Mouse (Mus musculus) olfactory bulb, adult 2 months (tissue): Measurements from ENCODE around the gene Nr2f2. TPM values are rescaled to one million over a fixed set of nuclear protein-coding genes. Genes with fewer than 3 reads are reported as not detected.

Source experiments
- H3K27ac ChIP-seq: fragments of 200-500 bp; 2 replicates; pipeline ENCODE4 v1.5.1; 2012; ENCODE audit warnings: low read depth, low read length; ENCODE audit not compliant: insufficient read depth
- H3K4me1 ChIP-seq: fragments of 200-500 bp; 2 replicates; pipeline ENCODE4 v1.6.1; 2012; ENCODE audit warnings: low read length; ENCODE audit not compliant: control insufficient read depth, insufficient read depth
- H3K4me3 ChIP-seq: fragments of 200-500 bp; 2 replicates; pipeline ENCODE4 v1.5.1; 2012; ENCODE audit warnings: mild to moderate bottlenecking, low read depth, low read length, moderate library complexity; ENCODE audit not compliant: insufficient read depth
- CTCF ChIP-seq: fragments of 200-500 bp; IDR thresholded peaks from 2 replicates; pipeline ENCODE4 v1.5.1; 2012; ENCODE audit warnings: low read depth, mild to moderate bottlenecking, low read length, moderate library complexity; ENCODE audit not compliant: insufficient read depth
- POLR2A ChIP-seq: fragments of 200-500 bp; IDR thresholded peaks from 2 replicates; pipeline ENCODE4 v1.6.1; 2012; ENCODE audit warnings: mild to moderate bottlenecking, low read depth, low read length, moderate library complexity; ENCODE audit not compliant: insufficient read depth
- whole genome bisulfite sequencing: fragments of 180-500 bp; shearing (Covaris S2); methylation state at CpG from one replicate; pipeline ENCODE4 v1.1.7; 2018; 5-methylcytosine and 5-hydroxymethylcytosine counted together
- polyA plus RNA-seq: library from polyadenylated mRNA; stranded (reverse); fragments of >200 nt; gene quantifications from 2 replicates; pipeline ENCODE4 v1.2.4, GENCODE M21; 2012; ENCODE audit warnings: low replicate concordance; ENCODE audit not compliant: missing spikeins, insufficient read depth, insufficient read length

Gene Nr2f2
- polyA plus RNA-seq, 1 experiment, result not detected

GRCm38 (mm10) chr7:70337581-70338264 is 28.8 kb downstream of the Nr2f2 start:
- TF ChIP-seq CTCF (no peak), POLR2A (no peak)
- 4% methylated on average over 37 of the region's 37 CpGs for WGBS
- Histone ChIP-seq H3K27ac (no peak overlapping the region), H3K4me1 (no peaks in the 10 kb centered on the region), H3K4me3 (peak overlapping the region; percentile 29)

- 17% methylated on average over 13 of the region's 13 CpGs for WGBS
- peaks cover 4% of the 10 kb centered on the region; the same call in 1 of the 2 replicates for H3K4me1 ChIP-seq
- TF ChIP-seq POLR2A, result no peak
- TF ChIP-seq CTCF, result no peak
- no peak overlapping the region for H3K27ac ChIP-seq
- no peak overlapping the region for H3K4me3 ChIP-seq
Measured at GRCm38 (mm10) chr7:70336571-70337240, 29.8 kb downstream of the Nr2f2 start.

GRCm38 (mm10) chr7:70336126-70336525 is 30.4 kb downstream of the Nr2f2 start:
- H3K4me1 ChIP-seq, result peaks cover 5% of the 10 kb centered on the region; the same call in 1 of the 2 replicates
- no peak overlapping the region for H3K4me3 ChIP-seq
- 13% methylated on average over 3 of the region's 3 CpGs for WGBS
- TF ChIP-seq CTCF (no peak), POLR2A (no peak)
- no peak overlapping the region for H3K27ac ChIP-seq

GRCm38 (mm10) chr7:70335411-70335810 is 31.1 kb downstream of the Nr2f2 start:
- no peak for TF ChIP-seq CTCF
- 11% methylated on average over 7 of the region's 7 CpGs for WGBS
- H3K4me1 ChIP-seq, result peaks cover 5% of the 10 kb centered on the region; the same call in 1 of the 2 replicates
- no peak overlapping the region for H3K4me3 ChIP-seq
- H3K27ac ChIP-seq, result no peak overlapping the region

GRCm38 (mm10) chr7:70334836-70335235 is 31.7 kb downstream of the Nr2f2 start:
- WGBS, result under 1% methylated on average over 17 of the region's 17 CpGs
- peak; percentile 89 for TF ChIP-seq CTCF
- no peak for TF ChIP-seq POLR2A
- H3K4me3 ChIP-seq, result 0 out of 2 replicates have a peak overlapping the region, but pooled peaks have one; percentile 10
- peaks cover 5% of the 10 kb centered on the region; the same call in 1 of the 2 replicates for H3K4me1 ChIP-seq
- H3K27ac ChIP-seq, result no peak overlapping the region

GRCm38 (mm10) chr7:70333851-70334250 is 32.7 kb downstream of the Nr2f2 start:
- WGBS, result 8% methylated on average over 11 of the region's 11 CpGs
- TF ChIP-seq CTCF (no peak), POLR2A (no peak)
- Histone ChIP-seq H3K4me1 (peaks cover 5% of the 10 kb centered on the region; the same call in 1 of the 2 replicates), H3K4me3 (no peak overlapping the region), H3K27ac (no peak overlapping the region; the same call in 1 of the 2 replicates)

- 0 out of 2 replicates have a peak overlapping the region, but pooled peaks have one; percentile 45 for H3K27ac ChIP-seq
- peaks cover 5% of the 10 kb centered on the region; the same call in 1 of the 2 replicates for H3K4me1 ChIP-seq
- TF ChIP-seq POLR2A (no peak), CTCF (no peak)
- H3K4me3 ChIP-seq, result no peak overlapping the region
- 8% methylated on average over 14 of the region's 14 CpGs for WGBS
Measured at GRCm38 (mm10) chr7:70332926-70333664, 33.4 kb downstream of the Nr2f2 start.

GRCm38 (mm10) chr7:70332064-70332850 is 34.3 kb downstream of the Nr2f2 start:
- TF ChIP-seq POLR2A (no peak), CTCF (no peak)
- Histone ChIP-seq H3K4me3 (peak overlapping the region; percentile 17), H3K4me1 (peaks cover 5% of the 10 kb centered on the region; the same call in 1 of the 2 replicates), H3K27ac (0 out of 2 replicates have a peak overlapping the region, but pooled peaks have one; percentile 34)
- 3% methylated on average over 26 of the region's 26 CpGs for WGBS
